Mouse (Mus musculus) erythroid progenitor cell, adult 5-6 weeks (primary cell): Measurements from ENCODE around the gene Ankrd11. TPM values are rescaled to one million over a fixed set of nuclear protein-coding genes. Genes with fewer than 3 reads are reported as not detected.

Source experiments
- ATAC-seq: replicated peaks from 2 replicates; pipeline ENCODE4 v1.8.0; 2016; ENCODE audit warnings: moderate number of reproducible peaks, mild to moderate bottlenecking, moderate TSS enrichment, inconsistent platforms; ENCODE audit not compliant: poor library complexity, low FRiP score, severe bottlenecking
- total RNA-seq, 2 experiments: library from RNA; stranded (forward) in 1 of 2; stranded (reverse) in 1 of 2; fragments of 150-400 nt in 1 of 2; fragments of 186-747, 209-891 nt in 1 of 2; gene quantifications; 2 replicates each; pipeline versions ENCODE4 v1.2.3 to v1.2.4; 2015 to 2017; ENCODE audit warnings: low replicate concordance in 2 of 2

The Ankrd11 gene
- total RNA-seq, 2 experiments from 2014 or later = 106 to 126 TPM

- no peak for ATAC-seq
Observed at GRCm38 (mm10) chr8:122865441-122865840, 176.6 kb downstream of the Ankrd11 start.

- no peak for ATAC-seq
Observed at GRCm38 (mm10) chr8:122864719-122865129, 177.4 kb downstream of the Ankrd11 start.

- ATAC-seq = no peak
Observed at GRCm38 (mm10) chr8:122859843-122860242, 182.2 kb downstream of the Ankrd11 start.

GRCm38 (mm10) chr8:122856288-122856687, 185.8 kb downstream of the Ankrd11 start:
- ATAC-seq = no peak

GRCm38 (mm10) chr8:122855123-122855522, 187.0 kb downstream of the Ankrd11 start:
- ATAC-seq = no peak

- ATAC-seq = no peak
Observed at GRCm38 (mm10) chr8:122854388-122854787, 187.7 kb downstream of the Ankrd11 start.

GRCm38 (mm10) chr8:122853340-122853771, 188.7 kb downstream of the Ankrd11 start:
- no peak for ATAC-seq

- no peak for ATAC-seq
Observed at GRCm38 (mm10) chr8:122852546-122852905, 189.6 kb downstream of the Ankrd11 start.

- no peak for ATAC-seq
Observed at GRCm38 (mm10) chr8:122851692-122852545, 190.2 kb downstream of the Ankrd11 start.

GRCm38 (mm10) chr8:122850641-122851240, 191.3 kb downstream of the Ankrd11 start:
- ATAC-seq = no peak

- ATAC-seq = no peak
Observed at GRCm38 (mm10) chr8:122849152-122849910, 192.7 kb downstream of the Ankrd11 start.

GRCm38 (mm10) chr8:122847829-122848561, 194.1 kb downstream of the Ankrd11 start, which contains the start of gene Cdh15:
TSS of gene Cdh15 (plus strand) at chr8:122847966.
- no peak for ATAC-seq

- no peak for ATAC-seq
Observed at GRCm38 (mm10) chr8:122845662-122846061, 196.4 kb downstream of the Ankrd11 start.

- no peak for ATAC-seq
Observed at GRCm38 (mm10) chr8:122844161-122844560, 197.9 kb downstream of the Ankrd11 start.

- no peak for ATAC-seq
Observed at GRCm38 (mm10) chr8:122836696-122837095, 205.4 kb downstream of the Ankrd11 start.

GRCm38 (mm10) chr8:122836199-122836598, 205.9 kb downstream of the Ankrd11 start:
- no peak for ATAC-seq

- peak; percentile 70 for ATAC-seq
Observed at GRCm38 (mm10) chr8:122834971-122835370, 207.1 kb downstream of the Ankrd11 start.

GRCm38 (mm10) chr8:122834416-122834815, 207.7 kb downstream of the Ankrd11 start:
- ATAC-seq = no peak
